Mouse (Mus musculus) embryonic fibroblast, embryonic 13.5 days (primary cell): ENCODE measurements around the gene Dhx16. TPM values are rescaled to one million over a fixed set of nuclear protein-coding genes. Genes with fewer than 3 reads are reported as not detected.

Source experiments
- H3K27ac ChIP-seq: 2 replicates; pipeline ENCODE4 v1.5.1; 2012; ENCODE audit warnings: low read length, control low read depth, inconsistent platforms; ENCODE audit not compliant: insufficient read depth
- H3K4me1 ChIP-seq: 2 replicates; pipeline ENCODE4 v1.6.1; 2011; ENCODE audit warnings: low read length; ENCODE audit not compliant: control insufficient read depth, insufficient read depth
- H3K4me3 ChIP-seq: 2 replicates; pipeline ENCODE4 v1.5.1; 2011; ENCODE audit warnings: mild to moderate bottlenecking, control low read depth, low read length; ENCODE audit not compliant: insufficient read depth
- CTCF ChIP-seq: IDR thresholded peaks from 2 replicates; pipeline ENCODE4 v1.5.1; 2011; ENCODE audit warnings: mild to moderate bottlenecking, control low read depth, low read length, moderate library complexity, borderline replicate concordance; ENCODE audit not compliant: insufficient read depth
- POLR2A ChIP-seq: IDR thresholded peaks from 2 replicates; pipeline ENCODE4 v1.6.1; 2011; ENCODE audit warnings: low read depth, mild to moderate bottlenecking, control low read depth, low read length, moderate library complexity
- polyA plus RNA-seq: library from polyadenylated mRNA; stranded (reverse); fragments of >200 nt; gene quantifications from 2 replicates; pipeline ENCODE4 v1.2.4, GENCODE M21; 2011; ENCODE audit warnings: low read depth; ENCODE audit not compliant: missing spikeins, insufficient read length

Dhx16 gene
- polyA plus RNA-seq, 1 experiment = 41.1 TPM

- H3K27ac ChIP-seq = peak overlapping the region; percentile 99
- H3K4me3 ChIP-seq = peak overlapping the region; percentile 95
- no peak for TF ChIP-seq CTCF
- TF ChIP-seq POLR2A = peak; percentile 65
- peaks cover 11% of the 10 kb centered on the region for H3K4me1 ChIP-seq
These were observed 11.3 kb upstream of the Dhx16 start for GRCm38 (mm10) chr17:35868165-35868820.

- Histone ChIP-seq H3K4me1 (peaks cover 16% of the 10 kb centered on the region), H3K27ac (peak overlapping the region; percentile 97), H3K4me3 (peak overlapping the region; percentile 95)
- TF ChIP-seq POLR2A = peak; percentile 37; the same call in 1 of the 2 replicates
- TF ChIP-seq CTCF = no peak
These were observed 10.7 kb upstream of the Dhx16 start for GRCm38 (mm10) chr17:35868961-35869345.

DNA sequence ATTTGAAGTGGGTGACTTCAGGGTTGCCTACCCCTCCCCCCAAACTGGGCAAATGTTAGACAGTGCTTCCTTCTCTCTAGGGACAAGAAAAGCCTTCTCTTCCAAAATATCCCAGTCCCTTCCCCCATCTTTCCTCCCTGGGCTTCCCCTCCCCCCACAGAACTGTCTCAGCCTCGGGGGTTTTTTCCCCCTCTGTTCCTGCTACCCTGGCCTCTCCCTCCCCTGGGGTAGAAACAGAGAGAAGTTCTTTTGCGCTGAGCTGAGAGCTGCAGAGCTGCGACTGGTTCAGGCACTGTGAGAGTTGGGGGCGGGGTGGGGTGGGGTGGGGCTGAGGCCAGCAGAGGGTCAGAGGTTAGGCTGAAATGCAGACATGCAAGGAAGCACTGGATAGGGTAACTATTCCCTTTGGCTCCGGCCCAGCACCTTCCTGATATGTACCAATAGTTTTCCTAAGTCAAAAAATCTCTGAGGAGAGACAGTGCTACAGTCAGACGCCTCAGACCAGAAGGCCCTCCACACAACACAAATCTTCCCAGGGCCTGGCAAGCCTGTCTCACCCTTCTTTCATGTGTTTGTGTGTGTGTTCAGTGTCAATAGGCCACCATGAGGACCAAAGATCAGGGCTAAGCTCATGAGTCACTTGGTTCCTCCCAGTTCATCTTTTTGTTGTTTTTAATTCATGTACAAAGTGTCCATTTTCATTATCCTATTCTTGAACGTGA is 10.1 kb upstream of the Dhx16 start:
- no peak for TF ChIP-seq CTCF
- TF ChIP-seq POLR2A = no peak; the same call in none of the 2 replicates

GRCm38 (mm10) chr17:35870151-35870883 is 9.3 kb upstream of the Dhx16 start:
- peak overlapping the region; percentile 97 for H3K27ac ChIP-seq
- H3K4me1 ChIP-seq = peaks cover 12% of the 10 kb centered on the region
- peak overlapping the region; percentile 95 for H3K4me3 ChIP-seq
- TF ChIP-seq POLR2A (peak; percentile 49), CTCF (no peak)

More for the DNA sequence above, 10.1 kb upstream of the Dhx16 start:
- Histone ChIP-seq H3K4me3 (peak overlapping the region; percentile 95), H3K27ac (peak overlapping the region; percentile 97), H3K4me1 (peaks cover 17% of the 10 kb centered on the region)

- Histone ChIP-seq H3K4me3 (peak overlapping the region; percentile 24), H3K4me1 (peaks cover 12% of the 10 kb centered on the region), H3K27ac (peak overlapping the region; percentile 97)
- peak; percentile 15; the same call in 1 of the 2 replicates for TF ChIP-seq POLR2A
- no peak for TF ChIP-seq CTCF
These were observed 8.5 kb upstream of the Dhx16 start for GRCm38 (mm10) chr17:35870884-35871696.

DNA sequence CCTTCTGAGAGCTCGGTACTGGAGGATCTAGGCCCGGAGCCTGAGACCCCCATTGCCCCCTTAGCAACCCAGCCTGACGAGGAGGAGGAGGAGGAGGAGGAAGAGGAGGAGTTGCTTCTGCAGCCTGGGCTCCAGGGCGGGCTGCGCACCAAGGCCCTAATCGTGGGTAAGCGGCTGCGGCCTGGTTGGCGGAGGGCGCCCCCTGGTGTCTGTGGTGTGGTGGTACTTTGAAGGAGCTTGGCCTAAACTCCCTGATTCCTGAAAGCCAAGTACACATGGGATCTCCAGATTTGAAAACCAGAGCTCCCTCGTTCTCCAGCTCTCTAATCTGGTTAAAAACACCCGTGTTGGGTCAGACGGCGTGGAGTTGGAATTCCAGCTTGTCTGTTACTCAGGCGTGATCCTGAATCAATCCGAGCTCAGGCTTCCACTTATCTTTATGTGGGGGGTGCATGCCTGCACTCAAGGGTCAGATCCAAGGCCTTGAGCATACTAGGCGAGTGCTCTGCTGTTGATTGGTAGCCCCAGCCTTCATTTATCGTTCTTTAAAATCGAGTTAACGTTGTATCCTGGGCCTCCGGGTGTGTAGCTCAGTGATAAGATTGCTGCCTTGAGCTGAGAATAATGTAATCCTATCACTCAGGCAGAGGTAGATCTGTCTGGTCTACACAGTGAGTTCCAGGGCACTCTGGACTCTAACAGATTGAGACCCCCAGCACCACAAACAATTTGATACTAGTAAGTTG is 5.7 kb upstream of the Dhx16 start:
- H3K4me1 ChIP-seq = peaks cover 12% of the 10 kb centered on the region
- peak overlapping the region; percentile 22 for H3K4me3 ChIP-seq
- H3K27ac ChIP-seq = peak overlapping the region; percentile 58
- peak; percentile 86 for TF ChIP-seq CTCF
- TF ChIP-seq POLR2A = no peak

DNA sequence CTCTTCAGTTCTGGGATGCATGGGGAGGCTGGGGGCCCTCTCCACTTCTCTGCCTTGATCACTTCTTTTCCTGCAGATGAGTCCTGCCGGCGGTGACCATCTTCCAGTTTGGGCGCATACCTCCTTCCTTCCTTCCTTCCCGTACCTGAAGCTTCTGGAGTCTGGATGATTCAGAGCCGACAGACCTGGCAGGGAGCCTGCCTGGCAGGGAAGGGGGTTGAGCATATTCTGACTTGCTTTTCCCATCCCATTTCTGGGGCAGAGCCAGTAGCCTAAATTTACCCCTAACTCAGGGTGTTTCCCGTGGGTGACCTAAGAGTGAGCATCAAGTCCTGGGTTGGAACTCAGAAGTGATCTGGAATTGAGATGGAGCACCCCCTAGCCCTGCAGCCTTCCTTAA is 4.9 kb upstream of the Dhx16 start:
- H3K4me1 ChIP-seq = peaks cover 12% of the 10 kb centered on the region
- TF ChIP-seq POLR2A (no peak), CTCF (no peak)
- no peak overlapping the region for H3K4me3 ChIP-seq
- H3K27ac ChIP-seq = no peak overlapping the region

GRCm38 (mm10) chr17:35882924-35883323 is 3.3 kb downstream of the Dhx16 start:
- Histone ChIP-seq H3K4me1 (no peaks in the 10 kb centered on the region), H3K4me3 (no peak overlapping the region), H3K27ac (no peak overlapping the region)
- TF ChIP-seq CTCF = no peak
- no peak for TF ChIP-seq POLR2A
